Mouse (Mus musculus) gastrocnemius, adult 2 months (tissue): ENCODE data around the gene Arrb1. TPM values are rescaled to one million over a fixed set of nuclear protein-coding genes. Genes with fewer than 3 reads are reported as not detected.

Source experiments
- DNase-seq: peaks from one replicate; pipeline ENCODE4 v3.0.0; 2022
- H3K27ac ChIP-seq: fragments of 200-600 bp; 2 replicates; pipeline ENCODE4 v1.8.1; 2022; ENCODE audit warnings: mild to moderate bottlenecking
- H3K4me3 ChIP-seq: fragments of 200-600 bp; 2 replicates; pipeline ENCODE4 v1.8.1; 2022; ENCODE audit warnings: mild to moderate bottlenecking, moderate library complexity
- CTCF ChIP-seq: fragments of 200-600 bp; IDR thresholded peaks from 2 replicates; pipeline ENCODE4 v1.8.1; 2022; ENCODE audit warnings: antibody characterized with exemption, mild to moderate bottlenecking, moderate library complexity
- intact Hi-C: fragments of 180-260 bp; cut with DNase I; formaldehyde crosslinking; loops from one replicate; pipeline ENCODE4 v1.15.1; 2025
- microRNA-seq: library from miRNA; unstranded; fragments of <30 nt; microRNA quantifications from one replicate; pipeline ENCODE4 v1.2.0, GENCODE M21; 2021
- total RNA-seq, 2 experiments: library from RNA; stranded (reverse); gene quantifications; 2 replicates each; pipeline ENCODE4 v1.2.3; 2021

Gene Arrb1
- total RNA-seq, 2 experiments from 2014 or later: 6.9 to 10.8 TPM

GRCm38 (mm10) chr7:99627366-99627765 is 92.1 kb downstream of the Arrb1 start:
- intact Hi-C loops: no loop called here
- no peak for TF ChIP-seq CTCF

DNA sequence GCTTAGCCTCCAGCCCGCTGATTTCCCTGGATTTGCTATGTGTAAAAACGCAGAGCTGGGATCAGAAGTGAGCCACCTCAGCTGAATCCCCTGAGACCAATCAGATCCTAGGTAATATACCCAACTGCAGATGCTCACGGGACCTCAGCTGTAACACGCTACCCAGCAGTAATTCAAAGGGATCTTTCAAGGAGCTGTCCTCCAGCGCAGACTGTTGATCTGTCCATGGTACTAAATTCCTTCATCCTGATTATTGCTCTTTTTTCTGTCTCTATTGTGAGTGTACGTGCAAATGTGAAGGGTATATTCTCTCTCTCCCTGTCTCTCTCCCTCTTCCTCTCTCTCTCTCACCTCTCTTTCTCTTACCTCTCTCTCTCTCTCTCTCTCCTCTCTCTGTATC is 97.0 kb downstream of the Arrb1 start:
- no peak overlapping the region for H3K4me3 ChIP-seq
- TF ChIP-seq CTCF: no peak
- intact Hi-C loops: no loop called here
- H3K27ac ChIP-seq: peak overlapping the region; percentile 96; the same call in 1 of the 2 replicates
- DNase-seq: no peak

More at GRCm38 (mm10) chr7:99627366-99627765, 92.1 kb downstream of the Arrb1 start:
- H3K27ac ChIP-seq: peak overlapping the region; percentile 96
- DNase-seq: peak; percentile 54
- peak overlapping the region; percentile 88 for H3K4me3 ChIP-seq

DNA sequence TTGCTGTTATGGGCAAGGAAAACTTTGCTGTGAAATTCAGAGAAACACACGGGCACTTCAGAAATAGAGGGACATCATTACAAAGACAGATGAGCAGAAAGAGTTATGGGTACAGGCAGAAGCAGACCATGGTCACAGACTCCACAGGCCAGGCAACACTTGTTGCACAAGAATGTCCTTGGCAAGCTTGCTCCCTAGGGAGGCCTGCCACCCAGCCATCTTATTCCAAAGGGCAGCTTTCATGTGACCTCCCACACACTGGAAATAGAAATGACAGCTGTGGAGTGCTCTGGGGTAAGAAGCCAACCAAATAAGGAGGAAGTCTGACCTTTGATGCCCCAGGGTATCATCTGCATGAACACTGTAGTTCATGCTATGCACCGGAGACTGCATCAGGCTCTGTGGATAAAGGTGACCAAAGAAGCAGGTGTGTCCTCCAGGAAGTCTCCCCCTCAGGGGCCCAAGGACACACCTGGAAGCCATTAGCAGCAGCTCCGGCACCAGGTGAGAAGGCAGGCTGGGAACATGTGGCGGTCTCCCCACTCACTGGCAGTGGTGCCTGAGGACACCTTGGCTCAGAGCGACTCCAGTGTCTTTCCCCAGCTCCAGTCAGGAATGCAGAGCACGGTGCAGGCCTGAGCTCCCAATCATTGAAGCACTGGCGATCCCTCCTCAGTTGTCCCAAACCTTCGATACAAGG is 98.8 kb downstream of the Arrb1 start:
- DNase-seq: peak; percentile 90
- no peak for TF ChIP-seq CTCF

DNA sequence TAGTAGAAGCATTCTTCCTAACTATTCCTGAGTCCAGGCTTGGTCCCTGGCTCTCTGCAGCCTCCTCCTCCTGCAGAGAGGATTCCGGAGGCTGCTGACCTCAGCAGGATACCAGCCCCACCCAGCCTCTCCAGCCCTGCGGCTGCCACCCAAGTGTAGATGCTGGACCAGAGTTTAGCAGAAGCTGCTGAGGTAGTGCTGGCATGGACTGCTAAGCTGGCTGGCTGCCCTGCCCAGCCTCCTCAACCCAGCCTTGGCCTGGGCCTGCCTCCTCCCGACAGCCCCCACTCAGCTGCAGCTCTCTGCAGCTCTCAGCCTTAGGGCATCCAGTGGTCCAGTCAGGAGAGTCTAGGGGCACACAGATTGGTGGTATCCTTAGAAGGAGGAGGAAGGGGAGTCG is 106.0 kb downstream of the Arrb1 start:
- no peak for TF ChIP-seq CTCF
- peak; percentile 95 for DNase-seq
- Histone ChIP-seq H3K4me3 (no peak overlapping the region), H3K27ac (peak overlapping the region; percentile 87)
- intact Hi-C loops: no loop called here

More for the DNA sequence above, 98.8 kb downstream of the Arrb1 start:
- Histone ChIP-seq H3K27ac (peak overlapping the region; percentile 96), H3K4me3 (peak overlapping the region; percentile 63)
- intact Hi-C loops: no loop called here

DNA sequence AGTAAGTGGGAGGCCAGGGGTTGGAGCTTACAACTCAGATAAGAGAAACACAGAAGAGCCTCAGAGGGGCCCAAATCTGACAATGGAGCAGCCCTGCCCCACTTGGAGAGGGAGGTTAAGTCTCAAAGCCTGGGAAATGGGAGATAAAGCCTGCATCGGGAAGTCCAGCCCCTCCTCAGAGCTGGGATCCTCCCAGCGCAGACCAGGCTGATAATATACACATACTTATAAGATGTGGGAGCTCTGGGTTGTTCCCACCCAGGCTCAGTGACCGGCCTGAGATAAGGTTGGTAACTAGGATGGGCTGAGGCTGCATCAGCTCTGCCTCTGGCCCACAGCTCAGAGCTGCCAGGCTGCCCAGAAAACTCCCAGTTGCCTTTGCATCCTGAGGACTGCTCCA is 106.8 kb downstream of the Arrb1 start:
- H3K4me3 ChIP-seq: no peak overlapping the region
- DNase-seq: no peak
- peak overlapping the region; percentile 87 for H3K27ac ChIP-seq
- intact Hi-C loops: no loop called here
- no peak for TF ChIP-seq CTCF

- TF ChIP-seq CTCF: no peak
- no peak overlapping the region for H3K4me3 ChIP-seq
- peak; percentile 10 for DNase-seq
- H3K27ac ChIP-seq: no peak overlapping the region
- intact Hi-C loops: no loop called here
Measured at GRCm38 (mm10) chr7:99644701-99645100, 109.4 kb downstream of the Arrb1 start.

DNA sequence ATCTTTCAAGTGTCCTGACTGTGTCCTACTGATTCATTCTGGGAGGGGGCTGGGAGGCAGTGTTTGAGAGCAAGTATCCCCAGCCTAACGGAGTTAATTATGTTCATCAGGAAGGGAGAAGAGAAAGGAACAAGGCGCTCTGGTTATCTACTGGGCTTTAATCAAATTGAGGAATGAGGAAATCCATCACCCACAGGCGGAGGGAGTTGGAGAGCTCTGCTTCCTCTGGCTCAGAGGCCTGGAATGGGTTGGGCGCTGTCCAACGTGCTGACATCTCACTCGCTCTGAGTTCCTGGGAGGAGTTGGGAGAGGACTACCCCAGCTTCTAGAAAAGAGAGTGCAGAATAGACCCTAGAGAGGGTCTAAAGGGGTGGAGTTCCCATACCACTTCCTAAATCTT is 113.4 kb downstream of the Arrb1 start:
- intact Hi-C loops: no loop called here
- TF ChIP-seq CTCF: peak; percentile 8; the same call in 1 of the 2 replicates
- Histone ChIP-seq H3K27ac (no peak overlapping the region), H3K4me3 (no peak overlapping the region)
- peak; percentile 85 for DNase-seq

DNA sequence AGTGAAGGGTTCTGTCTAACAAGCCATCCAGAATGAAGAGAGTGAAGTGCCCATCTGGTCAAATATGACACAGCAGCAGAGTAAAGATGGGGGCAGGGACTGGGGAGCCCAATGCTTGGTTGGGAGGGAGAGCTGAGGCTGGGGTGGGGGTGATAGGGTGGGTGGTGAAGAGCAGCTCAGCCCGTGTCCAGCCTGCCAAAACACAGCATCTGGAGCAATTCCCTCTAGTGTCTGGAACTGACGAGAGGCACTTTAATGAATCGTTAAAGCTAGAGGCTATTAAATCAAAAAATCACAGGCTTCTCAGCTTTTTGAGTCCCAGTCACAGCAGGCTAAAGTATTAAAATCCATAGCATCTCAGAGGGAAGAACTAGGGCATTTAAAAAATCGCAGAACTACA is 114.3 kb downstream of the Arrb1 start:
- intact Hi-C loops: no loop called here
- Histone ChIP-seq H3K27ac (no peak overlapping the region), H3K4me3 (no peak overlapping the region)
- peak; percentile 8 for DNase-seq
- TF ChIP-seq CTCF: no peak

DNA sequence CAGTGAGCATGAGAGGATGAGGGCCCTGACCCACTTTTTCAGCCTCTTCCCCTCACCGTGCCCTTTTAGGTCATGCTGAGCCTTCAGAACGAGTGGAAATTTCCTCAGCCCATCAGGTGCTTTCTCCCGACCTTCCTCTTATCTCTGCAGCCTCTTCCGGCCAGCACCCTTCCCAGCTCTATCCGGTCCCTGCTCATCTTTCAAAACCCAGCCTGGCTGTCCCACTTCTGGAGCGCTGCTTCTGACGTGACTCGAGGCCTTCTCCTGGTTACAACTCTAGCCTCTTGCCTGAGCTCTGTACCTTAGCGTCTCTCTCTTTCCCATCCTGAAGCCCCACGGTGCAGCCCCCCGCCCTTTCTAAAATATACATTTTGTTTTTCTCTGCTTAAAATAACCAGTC is 119.0 kb downstream of the Arrb1 start:
- H3K27ac ChIP-seq: 0 out of 2 replicates have a peak overlapping the region, but pooled peaks have one; percentile 9
- TF ChIP-seq CTCF: no peak
- H3K4me3 ChIP-seq: no peak overlapping the region
- no peak for DNase-seq
- intact Hi-C loops: no loop called here

Small RNA genes within 50 kb of the gene (microRNA-seq; reads per million reads assigned to microRNA genes)
- 8.7 reads per million, percentile 4 among the genes with 10 or more reads in this experiment for gene Mir326

Other genes with a start within 250 kb of the Arrb1 start
- 100 to 1,000 TPM in 1 of 2 experiments, 10 to 100 TPM in 1; 47.0 to 124 TPM for gene Serpinh1, start 182.2 kb upstream of the Arrb1 start, total RNA-seq
- gene Gdpd5, start 154.1 kb upstream of the Arrb1 start, total RNA-seq: 1 to 10 TPM; 5.4 to 6.7 TPM
- not detected for gene Klhl35, start 69.5 kb upstream of the Arrb1 start, total RNA-seq
- gene Rps3, start 51.7 kb upstream of the Arrb1 start, total RNA-seq: 100 to 1,000 TPM; 242 to 287 TPM
- gene Tpbgl, start 91.6 kb downstream of the Arrb1 start, total RNA-seq: 10 to 100 TPM; 47.8 to 69.3 TPM
- gene Slco2b1, start 175.9 kb downstream of the Arrb1 start, total RNA-seq: 1 to 10 TPM; 5.2 to 7.1 TPM
- not detected for gene Olfr520, start 194.8 kb downstream of the Arrb1 start, total RNA-seq
- gene Olfr521, start 228.0 kb downstream of the Arrb1 start, total RNA-seq: not detected